Mouse (Mus musculus): ENCODE results near the gene Itgb8.

GRCm38 (mm10) chr12:119230444-119230843 is 8.2 kb downstream of the Itgb8 start:
- TF ChIP-seq CTCF (IDR thresholded peaks at IDR 0.05; ENCODE audit: control insufficient read depth, insufficient read depth, low read length) (no peak), POLR2A (IDR thresholded peaks at IDR 0.05; ENCODE audit: borderline replicate concordance, control insufficient read depth, low read depth, low read length) (no peak)

All from bone marrow, adult 2 months (tissue).